In the genomic region with DNA sequence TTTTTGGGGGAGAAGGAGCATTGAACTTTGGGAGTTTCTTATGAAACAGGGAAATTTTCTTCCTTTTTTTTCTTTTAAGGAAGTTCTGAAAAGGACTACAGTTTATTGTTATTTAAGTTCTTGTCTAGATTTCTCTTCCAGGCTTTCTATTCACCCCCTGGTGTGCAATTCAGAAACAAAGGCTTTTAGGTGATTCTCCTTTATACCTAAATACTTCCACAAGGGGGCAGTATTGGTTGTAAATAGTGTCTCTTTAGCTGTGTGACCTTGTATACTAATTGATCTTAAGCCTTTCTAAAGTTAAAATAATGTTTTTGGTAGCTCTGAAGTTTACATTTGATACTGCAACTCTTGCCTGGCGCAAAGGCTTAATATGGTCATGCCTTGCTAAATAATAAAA, we compare ENCODE assay signal across 10 mouse cellular contexts. TPM values are rescaled to one million over a fixed set of nuclear protein-coding genes. Genes with fewer than 3 reads are reported as not detected.
A peak's percentile ranks its signal among the peaks of the same experiment; 100 is the strongest.
DNase-seq lines count a peak whose midpoint lies in the region; ATAC-seq lines count a peak whose summit lies in the region.
"Had no signal": no experiment of that assay in that cellular context is flagged by ENCODE, and none has a peak within 500 bp of the region (broad histone marks: within the 10 kb centered on the region; RNA-seq: fewer than 3 reads in every experiment).

No protein-coding gene starts in this region.

- H3K36me3 ChIP-seq in heart, embryonic 10.5 days: peaks cover 8% of the 10 kb centered on the region
- no peaks in the 10 kb centered on the region for H3K36me3 ChIP-seq in midbrain, embryonic 11.5 days (ENCODE audit: control insufficient read depth, insufficient read depth, low read length)
- H3K36me3 ChIP-seq in midbrain, embryonic 10.5 days: peaks cover 3% of the 10 kb centered on the region
- H3K36me3 ChIP-seq: limb, embryonic 15.5 days had no signal

- no peaks in the 10 kb centered on the region for H3K27me3 ChIP-seq in heart, embryonic 10.5 days (ENCODE audit: insufficient read depth, poor library complexity, severe bottlenecking)
- H3K27me3 ChIP-seq in midbrain, embryonic 11.5 days (ENCODE audit: control insufficient read depth, insufficient read depth, low read length): no peaks in the 10 kb centered on the region
- H3K27me3 ChIP-seq in midbrain, embryonic 10.5 days (ENCODE audit: low read depth, poor library complexity, severe bottlenecking): no peaks in the 10 kb centered on the region
- H3K27me3 ChIP-seq: forebrain, embryonic 13.5 days; limb, embryonic 15.5 days had no signal

- H3K9me3 ChIP-seq in heart, embryonic 10.5 days: no peaks in the 10 kb centered on the region
- no peaks in the 10 kb centered on the region for H3K9me3 ChIP-seq in midbrain, embryonic 11.5 days (ENCODE audit: control insufficient read depth, low read length)
- H3K9me3 ChIP-seq in midbrain, embryonic 10.5 days (replicated peaks): no peaks in the 10 kb centered on the region
- H3K9me3 ChIP-seq: forebrain, embryonic 13.5 days; limb, embryonic 15.5 days had no signal

- H3K4me3 ChIP-seq in heart, embryonic 10.5 days: 0 out of 2 replicates have a peak overlapping the region, but pooled peaks have one; percentile 8
- no peak overlapping the region for H3K4me3 ChIP-seq in midbrain, embryonic 11.5 days (ENCODE audit: low read depth, low read length)
- H3K4me3 ChIP-seq in midbrain, embryonic 10.5 days: no peak overlapping the region
- H3K4me3 ChIP-seq: forebrain, embryonic 13.5 days; limb, embryonic 15.5 days had no signal

- H3K4me2 ChIP-seq in midbrain, embryonic 11.5 days: no peak overlapping the region
- H3K4me2 ChIP-seq: limb, embryonic 15.5 days had no signal

- DNase-seq in heart, embryonic 10.5 days (ENCODE audit: low spot score): no peak
- no peak for DNase-seq in heart, postnatal 25 days (ENCODE audit: low spot score)
- DNase-seq in midbrain, embryonic 11.5 days (ENCODE audit: low spot score, missing footprints): peak; percentile 89
- no peak for DNase-seq in midbrain, embryonic 10.5 days (ENCODE audit: low spot score)
- DNase-seq in embryo, embryonic 10.5 days (ENCODE audit: low spot score): peak; percentile 87
- DNase-seq in retina, postnatal 7 days (ENCODE audit: low read depth, low spot score): peak; percentile 51
- DNase-seq in spleen, postnatal 4 days (ENCODE audit: low spot score in 2 of 2): no peak
- DNase-seq in kidney, adult 18-20 months: no peak

- 83% methylated on average over 1 of the region's 1 CpGs for WGBS in heart, embryonic 10.5 days
- 93% methylated on average over 1 of the region's 1 CpGs for WGBS in midbrain, embryonic 11.5 days
- 86% methylated on average over 1 of the region's 1 CpGs for WGBS in midbrain, embryonic 10.5 days

- H3K4me1 ChIP-seq in heart, embryonic 10.5 days: peaks cover 15% of the 10 kb centered on the region
- peaks cover 11% of the 10 kb centered on the region for H3K4me1 ChIP-seq in midbrain, embryonic 11.5 days (ENCODE audit: control insufficient read depth, insufficient read depth, low read length)
- peaks cover 26% of the 10 kb centered on the region for H3K4me1 ChIP-seq in midbrain, embryonic 10.5 days

- ATAC-seq in midbrain, embryonic 11.5 days (ENCODE audit: low FRiP score): no peak
- ATAC-seq: forebrain, embryonic 13.5 days had no signal

- intact Hi-C loops in heart, postnatal 25 days (cut with DNase I): loop anchor here (5.0 kb wide), 3 partner anchors 119 to 239 kb away; no protein-coding TSS in a partner anchor

- no peak overlapping the region for H3K9ac ChIP-seq in midbrain, embryonic 11.5 days (ENCODE audit: low read length)
- H3K9ac ChIP-seq: forebrain, embryonic 13.5 days; limb, embryonic 15.5 days had no signal

- no peak overlapping the region for H3K27ac ChIP-seq in heart, embryonic 10.5 days
- H3K27ac ChIP-seq in midbrain, embryonic 11.5 days (ENCODE audit: low read depth, low read length): no peak overlapping the region
- H3K27ac ChIP-seq in midbrain, embryonic 10.5 days (replicated peaks): no peak overlapping the region
- H3K27ac ChIP-seq: forebrain, embryonic 13.5 days; limb, embryonic 15.5 days had no signal

RNA-seq across cellular contexts. Expression of a gene that starts 2.7 kb away (rescaled TPM):
- 911 and 1,292 TPM in 2 replicates for polyA plus RNA-seq in heart, embryonic 10.5 days (2016; fragmentation: Nextera tagmentation; extraction: Ambion mirVana)
- 1,000 to 10,000 TPM; 2,545 to 2,748 TPM for total RNA-seq in heart, postnatal 25 days (2021)
- polyA plus RNA-seq in midbrain, embryonic 11.5 days (2014; fragmentation: Nextera tagmentation; extraction: Ambion mirVana): 730 and 739 TPM in 2 replicates
- 705 and 737 TPM in 2 replicates for polyA plus RNA-seq in midbrain, embryonic 10.5 days (2016; fragmentation: Nextera tagmentation; extraction: Ambion mirVana)

RNA-seq across cellular contexts. Expression of a gene that starts 13.6 kb away (rescaled TPM):
- 14.2 and 14.9 TPM in 2 replicates for polyA plus RNA-seq in heart, embryonic 10.5 days (2016; fragmentation: Nextera tagmentation; extraction: Ambion mirVana)
- total RNA-seq in heart, postnatal 25 days (2021): 1 to 10 TPM; 6.7 to 9.3 TPM
- polyA plus RNA-seq in midbrain, embryonic 11.5 days (2014; fragmentation: Nextera tagmentation; extraction: Ambion mirVana): 16.0 and 16.1 TPM in 2 replicates
- polyA plus RNA-seq in midbrain, embryonic 10.5 days (2016; fragmentation: Nextera tagmentation; extraction: Ambion mirVana): 16.8 and 19.4 TPM in 2 replicates

RNA-seq across cellular contexts. Expression of a gene that starts 19.9 kb away (rescaled TPM):
- 15.0 and 16.5 TPM in 2 replicates for polyA plus RNA-seq in heart, embryonic 10.5 days (2016; fragmentation: Nextera tagmentation; extraction: Ambion mirVana)
- total RNA-seq in heart, postnatal 25 days (2021): 1 to 10 TPM; 1.6 to 2.3 TPM
- polyA plus RNA-seq in midbrain, embryonic 11.5 days (2014; fragmentation: Nextera tagmentation; extraction: Ambion mirVana): 12.8 and 14.1 TPM in 2 replicates
- polyA plus RNA-seq in midbrain, embryonic 10.5 days (2016; fragmentation: Nextera tagmentation; extraction: Ambion mirVana): 2.5 and 9.3 TPM in 2 replicates

RNA-seq across cellular contexts. Expression of a gene that starts 28.8 kb away (rescaled TPM):
- 80.6 and 102 TPM in 2 replicates for polyA plus RNA-seq in heart, embryonic 10.5 days (2016; fragmentation: Nextera tagmentation; extraction: Ambion mirVana)
- total RNA-seq in heart, postnatal 25 days (2021): 100 to 1,000 TPM; 160 to 162 TPM
- polyA plus RNA-seq in midbrain, embryonic 11.5 days (2014; fragmentation: Nextera tagmentation; extraction: Ambion mirVana): 49.8 and 54.0 TPM in 2 replicates
- polyA plus RNA-seq in midbrain, embryonic 10.5 days (2016; fragmentation: Nextera tagmentation; extraction: Ambion mirVana): 64.7 and 74.4 TPM in 2 replicates

RNA-seq across cellular contexts. Expression of a gene that starts 37.0 kb away (rescaled TPM):
- polyA plus RNA-seq in heart, embryonic 10.5 days (2016; fragmentation: Nextera tagmentation; extraction: Ambion mirVana): 53.5 and 53.9 TPM in 2 replicates
- total RNA-seq in heart, postnatal 25 days (2021): 10 to 100 TPM; 24.6 to 24.8 TPM
- 58.2 and 62.6 TPM in 2 replicates for polyA plus RNA-seq in midbrain, embryonic 11.5 days (2014; fragmentation: Nextera tagmentation; extraction: Ambion mirVana)
- 52.4 and 58.9 TPM in 2 replicates for polyA plus RNA-seq in midbrain, embryonic 10.5 days (2016; fragmentation: Nextera tagmentation; extraction: Ambion mirVana)

Comparison
In these comparisons a context has a peak if more than half of its experiments do, and no peak if none do; other contexts are left out.
1. DNase-seq: peak in midbrain, embryonic 11.5 days (single experiment), embryo, embryonic 10.5 days (single experiment) and retina, postnatal 7 days (single experiment); none in heart, embryonic 10.5 days (single experiment), heart, postnatal 25 days (single experiment), midbrain, embryonic 10.5 days (single experiment), spleen, postnatal 4 days (0 of 2) and kidney, adult 18-20 months (single experiment).